Mouse (Mus musculus) kidney, adult 2 months (tissue): ENCODE results near the gene Tmem39a.

ENCODE experiments used
- CTCF ChIP-seq: fragments of 200-500 bp; conservative IDR thresholded peaks from 2 replicates; pipeline ENCODE4 v1.5.1; 2011; ENCODE audit warnings: low read depth, mild to moderate bottlenecking, control low read depth, low read length, moderate library complexity, mixed read lengths; ENCODE audit not compliant: insufficient read depth, insufficient read length
- POLR2A ChIP-seq: fragments of 200-500 bp; IDR thresholded peaks from one replicate; pipeline ENCODE4 v1.6.1; 2011; ENCODE audit warnings: low read depth, low read length, control low read depth

DNA sequence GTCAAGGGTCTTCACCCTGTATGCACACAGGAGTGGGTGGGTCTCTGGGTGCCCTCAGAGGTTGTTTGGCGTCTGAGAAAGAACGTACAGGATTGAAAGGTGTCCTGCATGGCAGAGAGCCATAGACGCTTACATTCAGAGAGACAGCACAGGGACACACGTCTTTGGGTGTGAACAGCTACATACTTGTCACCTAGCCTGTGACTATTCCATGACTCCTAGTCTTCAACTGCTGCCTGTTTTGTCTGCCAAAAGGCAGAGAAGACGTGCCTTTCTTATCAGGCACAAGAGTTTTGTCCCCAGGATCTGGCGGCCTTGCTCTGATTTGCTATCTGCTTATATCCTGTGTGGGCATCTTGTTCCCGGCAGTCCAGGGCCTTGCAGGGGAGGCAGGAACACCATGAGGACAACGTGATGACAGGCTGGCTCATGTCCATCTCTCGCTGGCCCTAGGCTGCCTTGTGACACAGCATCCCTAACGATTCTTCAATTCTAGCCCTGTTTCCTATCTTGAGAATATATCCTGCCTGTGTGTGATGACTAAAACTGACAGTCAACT, 67.4 kb downstream of the Tmem39a start:
- TF ChIP-seq CTCF: no peak
- TF ChIP-seq POLR2A: no peak
